Mouse (Mus musculus) kidney, adult 2 months (tissue): ENCODE data around the gene Erich3.

Source experiments
- CTCF ChIP-seq: fragments of 200-500 bp; conservative IDR thresholded peaks from 2 replicates; pipeline ENCODE4 v1.5.1; 2011; ENCODE audit warnings: low read depth, mild to moderate bottlenecking, control low read depth, low read length, moderate library complexity, mixed read lengths; ENCODE audit not compliant: insufficient read depth, insufficient read length
- POLR2A ChIP-seq: fragments of 200-500 bp; IDR thresholded peaks from one replicate; pipeline ENCODE4 v1.6.1; 2011; ENCODE audit warnings: low read depth, low read length, control low read depth

DNA sequence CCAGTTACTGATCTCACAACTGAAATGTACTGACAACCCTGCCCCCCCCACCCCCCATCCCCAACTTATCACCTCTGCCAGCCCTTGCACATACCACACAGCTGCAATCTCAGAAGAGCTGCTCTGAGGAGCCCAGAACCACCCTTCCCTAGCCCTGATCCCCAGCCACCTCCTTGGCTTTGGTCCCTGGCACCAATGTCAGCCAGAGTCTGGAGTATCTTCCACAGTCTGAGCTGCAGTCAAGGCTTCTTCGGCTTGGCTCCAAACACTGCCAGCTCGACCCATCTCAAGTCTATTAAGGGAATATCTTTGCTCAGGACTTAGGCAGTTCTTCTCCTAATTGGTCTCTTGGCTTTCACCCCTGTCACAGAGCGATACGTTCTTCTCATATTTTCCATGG lies 129.9 kb downstream of the Erich3 start:
- TF ChIP-seq CTCF (no peak), POLR2A (no peak)
